Mouse (Mus musculus): ENCODE data around the gene Hspa14. TPM values are rescaled to one million over a fixed set of nuclear protein-coding genes. Genes with fewer than 3 reads are reported as not detected.

Hspa14 gene
- total RNA-seq, 2 experiments from 2014 or later: 83.1 to 172 TPM

Other genes starting within 250 kb of the Hspa14 start
- 16.8 and 17.2 TPM in 2 replicates for gene Nmt2, start 228.6 kb downstream of the Hspa14 start, total RNA-seq (2015)
- gene Nmt2, start 228.6 kb downstream of the Hspa14 start, total RNA-seq (2017): 22.6 and 24.6 TPM in 2 replicates
- 19.4 and 27.5 TPM in 2 replicates for gene Rpp38, start 180.2 kb downstream of the Hspa14 start, total RNA-seq (2015)
- gene Rpp38, start 180.2 kb downstream of the Hspa14 start, total RNA-seq (2017): 5.8 and 13.1 TPM in 2 replicates
- 0.73 TPM in 1 of 2 replicates, not detected in the other for gene Acbd7, start 176.6 kb downstream of the Hspa14 start, total RNA-seq (2015)
- not detected in 2 replicates for gene Acbd7, start 176.6 kb downstream of the Hspa14 start, total RNA-seq (2017)
- not detected in 2 replicates for gene Olah, start 115.6 kb downstream of the Hspa14 start, total RNA-seq (2015)
- not detected in 2 replicates for gene Olah, start 115.6 kb downstream of the Hspa14 start, total RNA-seq (2017)
- gene Meig1, start 90.2 kb downstream of the Hspa14 start, total RNA-seq (2015): not detected in 2 replicates
- gene Meig1, start 90.2 kb downstream of the Hspa14 start, total RNA-seq (2017): not detected in 2 replicates
- 10.2 and 17.1 TPM in 2 replicates for gene Dclre1c, start 88.7 kb downstream of the Hspa14 start, total RNA-seq (2015)
- 9.6 and 15.3 TPM in 2 replicates for gene Dclre1c, start 88.7 kb downstream of the Hspa14 start, total RNA-seq (2017)
- 16.9 and 20.0 TPM in 2 replicates for gene Suv39h2, start 37.8 kb downstream of the Hspa14 start, total RNA-seq (2015)
- 15.6 and 17.4 TPM in 2 replicates for gene Suv39h2, start 37.8 kb downstream of the Hspa14 start, total RNA-seq (2017)
- gene Gm45902, start within 50 bp of the Hspa14 start, total RNA-seq (2015): 5.3 and 6.0 TPM in 2 replicates
- gene Gm45902, start within 50 bp of the Hspa14 start, total RNA-seq (2017): 11.9 and 12.8 TPM in 2 replicates
- 0.59 and 0.62 TPM in 2 replicates for gene Cdnf, start 216 bp upstream of the Hspa14 start, total RNA-seq (2015)
- gene Cdnf, start 216 bp upstream of the Hspa14 start, total RNA-seq (2017): 0.25 and 0.68 TPM in 2 replicates
- 1,007 and 1,094 TPM in 2 replicates for gene Fam107b, start 57.7 kb upstream of the Hspa14 start, total RNA-seq (2015)
- gene Fam107b, start 57.7 kb upstream of the Hspa14 start, total RNA-seq (2017): 622 and 1,143 TPM in 2 replicates

Data from megakaryocyte progenitor cell, adult 5-6 weeks (primary cell).